ENCODE assay signal across 9 mouse cellular contexts in genomic region chr4:101549958-101550591, GRCm38 (mm10). TPM values are rescaled to one million over a fixed set of nuclear protein-coding genes. Genes with fewer than 3 reads are reported as not detected.
DNase-seq lines count a peak whose midpoint lies in the region; TF ChIP-seq lines count a peak whose summit lies in the region.
"Had no signal": no experiment of that assay in that cellular context is flagged by ENCODE, and none has a peak within 500 bp of the region (broad histone marks: within the 10 kb centered on the region; RNA-seq: fewer than 3 reads in every experiment).

No protein-coding gene starts in this region.

- intact Hi-C loops in heart, postnatal 10 days (cut with DNase I) = no loop called here

- peak; percentile 38 for DNase-seq in urinary bladder, postnatal 25 days (ENCODE audit: low spot score)
- no peak for DNase-seq in urinary bladder, postnatal 4 days (ENCODE audit: low spot score in 2 of 2)
- DNase-seq in embryo, embryonic 10.5 days (ENCODE audit: low spot score) = peak; percentile 40
- DNase-seq in heart, postnatal 10 days = peak; percentile 35 to 48
- DNase-seq in layer of hippocampus, adult 2 months (ENCODE audit: low spot score in 2 of 2) = peak in 1 of 2 experiments; percentile 29
- peak; percentile 32 for DNase-seq in mesoderm, embryonic 11.5 days (ENCODE audit: low read depth, low spot score)
- DNase-seq in testis, postnatal 10 days (ENCODE audit: low spot score) = peak; percentile 56
- no peak for DNase-seq in natural killer cell, adult 2 months (ENCODE audit: low spot score in 2 of 2)

- H3K27ac ChIP-seq in layer of hippocampus, adult 2 months = peak overlapping the region; percentile 92
- H3K27ac ChIP-seq: macrophage had no signal

- TF ChIP-seq CTCF in layer of hippocampus, adult 2 months (conservative IDR thresholded peaks at IDR 0.05) = no peak

- peak overlapping the region; percentile 66 for H3K4me3 ChIP-seq in layer of hippocampus, adult 2 months

RNA-seq across cellular contexts. Expression of gene Dnajc6, which starts 53.6 kb away (rescaled TPM):
- total RNA-seq in heart, postnatal 10 days (2021) = under 1 TPM; 0.50 to 0.55 TPM
- 100 to 1,000 TPM; 291 to 316 TPM for total RNA-seq in layer of hippocampus, adult 2 months (2021)

Comparison
In these comparisons a context has a peak if more than half of its experiments do, and no peak if none do; other contexts are left out.
1. DNase-seq: peak in urinary bladder, postnatal 25 days (single experiment), embryo, embryonic 10.5 days (single experiment), heart, postnatal 10 days (2 of 2), mesoderm, embryonic 11.5 days (single experiment) and testis, postnatal 10 days (single experiment); none in urinary bladder, postnatal 4 days (0 of 2) and natural killer cell, adult 2 months (0 of 2).
2. RNA of gene Dnajc6, which starts 53.6 kb away (total RNA-seq): 291 to 316 TPM in layer of hippocampus, adult 2 months; 0.50 to 0.55 TPM in heart, postnatal 10 days; every median in the first group is over 100 times any median in the second.